Mouse (Mus musculus) MEL (cell line): ENCODE measurements at regions not wholly inside any gene's neighbourhood (a gene's known extent, or its start where the extent isn't known, plus 50 kb on each side); places are given as distances from the start of the nearest gene placed in this dataset.

Experiments used
- DNase-seq: peaks from one replicate; pipeline ENCODE4 v3.0.0; 2011; ENCODE audit warnings: low read depth, low spot score
- H3K27ac ChIP-seq: 2 replicates; pipeline ENCODE4 v1.5.1; 2012; ENCODE audit warnings: low read depth, mild to moderate bottlenecking, control low read depth, low read length, moderate library complexity; ENCODE audit not compliant: control insufficient read depth
- H3K27me3 ChIP-seq, 2 experiments: fragments of 150-350 bp in 1 of 2; sonication (generic) in 1 of 2; 2 replicates each; pipeline ENCODE4 v1.6.1; 2012; ENCODE audit warnings: low read length in 2 of 2, mild to moderate bottlenecking in 2 of 2, improper control_type of control experiment in 1 of 2, moderate library complexity in 1 of 2; ENCODE audit not compliant: insufficient read depth in 2 of 2, control insufficient read depth in 1 of 2
- H3K36me3 ChIP-seq, 2 experiments: 2 replicates each; pipeline ENCODE4 v1.6.1; 2012 to 2014; ENCODE audit warnings: low read length in 2 of 2, improper control_type of control experiment in 1 of 2, inconsistent platforms in 1 of 2, mild to moderate bottlenecking in 1 of 2; ENCODE audit not compliant: insufficient read depth in 2 of 2, control insufficient read depth in 1 of 2
- H3K4me1 ChIP-seq, 2 experiments: fragments of 150-350 bp in 1 of 2; sonication (generic) in 1 of 2; 2 replicates each; pipeline ENCODE4 v1.6.1; 2012; ENCODE audit warnings: low read length in 2 of 2, improper control_type of control experiment in 1 of 2, mild to moderate bottlenecking in 1 of 2; ENCODE audit not compliant: insufficient read depth in 2 of 2, control insufficient read depth in 1 of 2
- H3K4me3 ChIP-seq, 2 experiments: fragments of 150-350 bp in 1 of 2; sonication (generic) in 1 of 2; 2 replicates each; pipeline ENCODE4 v1.5.1; 2012; ENCODE audit warnings: low read depth in 2 of 2, low read length in 2 of 2, mild to moderate bottlenecking in 2 of 2, moderate library complexity in 2 of 2, control low read depth in 1 of 2, improper control_type of control experiment in 1 of 2; ENCODE audit not compliant: control insufficient read depth in 1 of 2, insufficient read depth in 1 of 2
- H3K79me2 ChIP-seq: 2 replicates; pipeline ENCODE4 v1.6.1; 2012; ENCODE audit warnings: mild to moderate bottlenecking, low read length, moderate library complexity; ENCODE audit not compliant: control insufficient read depth, poor library complexity, insufficient read depth
- H3K9ac ChIP-seq: 2 replicates; pipeline ENCODE4 v1.6.1; 2012; ENCODE audit warnings: low read depth, mild to moderate bottlenecking, control low read depth, low read length, moderate library complexity; ENCODE audit not compliant: control insufficient read depth, poor library complexity, severe bottlenecking
- H3K9me3 ChIP-seq: fragments of 150-350 bp; sonication (generic); replicated peaks from 2 replicates; pipeline ENCODE4 v1.6.1; 2012; ENCODE audit warnings: mild to moderate bottlenecking, low read length, improper control_type of control experiment, moderate library complexity; ENCODE audit not compliant: insufficient read depth
- CTCF ChIP-seq, 3 experiments: IDR thresholded peaks in 2 of 3; conservative IDR thresholded peaks in 1 of 3; 2 replicates each; pipeline ENCODE4 v1.5.1; 2011 to 2012; ENCODE audit warnings: low read length in 3 of 3, low read depth in 2 of 3, mild to moderate bottlenecking in 2 of 3, improper control_type of control experiment in 1 of 3, inconsistent platforms in 1 of 3, mixed read lengths in 1 of 3, moderate library complexity in 1 of 3; ENCODE audit not compliant: control insufficient read depth in 1 of 3, insufficient read depth in 1 of 3, poor library complexity in 1 of 3, severe bottlenecking in 1 of 3
- ELF1 ChIP-seq: IDR thresholded peaks from 2 replicates; pipeline ENCODE4 v1.6.1; 2014; ENCODE audit warnings: low read depth, mild to moderate bottlenecking, inconsistent platforms, low read length, improper control_type of control experiment, moderate library complexity
- GABPA ChIP-seq: IDR thresholded peaks from 2 replicates; pipeline ENCODE4 v1.6.1; 2012; ENCODE audit warnings: low read depth, mild to moderate bottlenecking, inconsistent platforms, low read length, improper control_type of control experiment, moderate library complexity
- GATA1 ChIP-seq: IDR thresholded peaks from 2 replicates; pipeline ENCODE4 v1.6.1; 2011; ENCODE audit warnings: low read depth, low read length, improper control_type of control experiment
- HCFC1 ChIP-seq: IDR thresholded peaks from 2 replicates; pipeline ENCODE4 v1.6.1; 2012; ENCODE audit warnings: low read depth, mild to moderate bottlenecking, inconsistent platforms, low read length, improper control_type of control experiment, moderate library complexity
- JUND ChIP-seq: IDR thresholded peaks from 2 replicates; pipeline ENCODE4 v1.6.1; 2011; ENCODE audit warnings: low read depth, mild to moderate bottlenecking, improper control_type of control experiment, low read length
- KAT2A ChIP-seq: conservative IDR thresholded peaks from 2 replicates; pipeline ENCODE4 v1.6.1; 2012; ENCODE audit warnings: low read depth, low read length, improper control_type of control experiment, inconsistent platforms
- MAFK ChIP-seq: IDR thresholded peaks from 2 replicates; pipeline ENCODE4 v1.6.1; 2011; ENCODE audit warnings: low read depth, mild to moderate bottlenecking, low read length, improper control_type of control experiment, borderline replicate concordance
- MAX ChIP-seq: IDR thresholded peaks from 2 replicates; pipeline ENCODE4 v1.6.1; 2011; ENCODE audit warnings: low read length, improper control_type of control experiment
- MAZ ChIP-seq: IDR thresholded peaks from 2 replicates; pipeline ENCODE4 v1.6.1; 2012; ENCODE audit warnings: low read depth, mild to moderate bottlenecking, inconsistent platforms, low read length, improper control_type of control experiment
- MXI1 ChIP-seq: IDR thresholded peaks from 2 replicates; pipeline ENCODE4 v1.6.1; 2011; ENCODE audit warnings: mild to moderate bottlenecking, low read depth, low read length, improper control_type of control experiment
- NELFE ChIP-seq: IDR thresholded peaks from 2 replicates; pipeline ENCODE4 v1.6.1; 2011; ENCODE audit warnings: low read depth, low read length, improper control_type of control experiment
- NRF1 ChIP-seq: IDR thresholded peaks from 2 replicates; pipeline ENCODE4 v1.6.1; 2014; ENCODE audit warnings: low read depth, mild to moderate bottlenecking, inconsistent platforms, low read length, improper control_type of control experiment, moderate library complexity; ENCODE audit not compliant: poor library complexity, insufficient read depth, severe bottlenecking
- RCOR1 ChIP-seq: IDR thresholded peaks from 2 replicates; pipeline ENCODE4 v1.6.1; 2012; ENCODE audit warnings: low read depth, mild to moderate bottlenecking, inconsistent platforms, low read length, improper control_type of control experiment
- SIN3A ChIP-seq: IDR thresholded peaks from 2 replicates; pipeline ENCODE4 v1.6.1; 2012; ENCODE audit warnings: low read length, improper control_type of control experiment, inconsistent platforms
- TAL1 ChIP-seq: IDR thresholded peaks from 2 replicates; pipeline ENCODE4 v1.6.1; 2012; ENCODE audit warnings: mild to moderate bottlenecking, inconsistent platforms, low read length, moderate library complexity, mixed read lengths
- TBP ChIP-seq: IDR thresholded peaks from 2 replicates; pipeline ENCODE4 v1.8.0; 2011; ENCODE audit warnings: low read depth, low read length, improper control_type of control experiment
- TCF12 ChIP-seq: IDR thresholded peaks from 2 replicates; pipeline ENCODE4 v1.6.1; 2014; ENCODE audit warnings: low read depth, mild to moderate bottlenecking, inconsistent platforms, low read length, improper control_type of control experiment, moderate library complexity
- UBTF ChIP-seq: IDR thresholded peaks from 2 replicates; pipeline ENCODE4 v1.6.1; 2012; ENCODE audit warnings: low read depth, mild to moderate bottlenecking, inconsistent platforms, low read length, improper control_type of control experiment, moderate library complexity, borderline replicate concordance; ENCODE audit not compliant: insufficient read depth
- ZC3H11A ChIP-seq: IDR thresholded peaks from 2 replicates; pipeline ENCODE4 v1.6.1; 2012; ENCODE audit warnings: low read depth, mild to moderate bottlenecking, inconsistent platforms, low read length, improper control_type of control experiment
- ZKSCAN1 ChIP-seq: IDR thresholded peaks from 2 replicates; pipeline ENCODE4 v1.6.1; 2012; ENCODE audit warnings: low read depth, mild to moderate bottlenecking, inconsistent platforms, low read length, improper control_type of control experiment, moderate library complexity

DNA sequence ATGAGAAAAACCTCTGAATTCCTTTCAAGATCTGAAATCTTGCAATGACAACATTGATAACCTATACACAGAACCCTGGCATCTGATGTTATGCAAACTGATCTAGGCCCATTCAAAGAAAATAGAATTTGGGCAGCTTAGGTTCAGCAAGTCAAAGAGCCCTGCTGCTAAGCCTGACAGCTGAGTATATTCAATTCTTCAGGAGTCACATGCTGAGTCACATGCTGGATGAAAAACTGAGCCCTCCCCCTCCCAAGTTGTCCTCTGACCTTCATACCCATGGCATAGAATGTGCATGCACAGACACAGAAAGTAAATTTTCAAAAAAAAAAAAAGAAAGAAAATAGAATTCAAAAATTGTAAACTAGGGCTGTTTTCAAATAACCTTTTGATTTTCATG is 355.6 kb upstream of the Cited2 start:
- no peaks in the 10 kb centered on the region for H3K79me2 ChIP-seq
- no peaks in the 10 kb centered on the region for H3K9me3 ChIP-seq
- DNase-seq = no peak
- no peaks in the 10 kb centered on the region for H3K36me3 ChIP-seq
- H3K27ac ChIP-seq = no peak overlapping the region
- H3K27me3 ChIP-seq = no peaks in the 10 kb centered on the region
- no peaks in the 10 kb centered on the region for H3K4me1 ChIP-seq
- TF ChIP-seq MAFK (no peak), MXI1 (no peak), CTCF (IDR thresholded peaks at IDR 0.05 in 2 of 3, conservative IDR thresholded peaks at IDR 0.05 in 1 of 3; ENCODE audit: control insufficient read depth in 1 of 3, insufficient read depth in 1 of 3, low read depth in 2 of 3, low read length in 3 of 3, poor library complexity in 1 of 3, severe bottlenecking in 1 of 3) (no peak), ZKSCAN1 (no peak), ZC3H11A (no peak), MAZ (no peak), SIN3A (no peak), MAX (no peak), TBP (no peak), NRF1 (no peak), JUND (no peak)
- no peak overlapping the region for H3K4me3 ChIP-seq
- no peak overlapping the region for H3K9ac ChIP-seq

DNA sequence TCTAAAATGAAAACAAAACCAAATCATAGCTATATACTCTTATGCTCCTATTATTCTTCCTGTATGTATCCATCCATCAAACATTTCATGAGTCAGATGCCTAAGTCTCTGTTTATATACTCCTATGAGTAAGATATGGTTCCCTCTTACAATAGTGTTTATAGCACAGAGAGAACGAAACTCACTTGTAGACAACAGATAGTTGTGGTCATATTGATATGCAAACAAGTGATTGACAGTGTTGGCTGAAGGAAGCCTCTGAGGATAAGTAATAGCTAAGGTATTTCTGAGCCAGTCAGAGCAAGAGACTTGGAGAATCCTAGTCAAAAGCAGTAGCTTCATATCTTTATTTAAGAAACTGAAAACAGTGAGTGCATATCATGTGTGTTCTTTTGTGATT is 354.4 kb upstream of the Cited2 start:
- Histone ChIP-seq H3K36me3 (no peaks in the 10 kb centered on the region), H3K4me1 (no peaks in the 10 kb centered on the region), H3K27ac (no peak overlapping the region), H3K4me3 (no peak overlapping the region), H3K9me3 (no peaks in the 10 kb centered on the region), H3K27me3 (no peaks in the 10 kb centered on the region), H3K79me2 (no peaks in the 10 kb centered on the region), H3K9ac (no peak overlapping the region)
- no peak for TF ChIP-seq RCOR1
- TF ChIP-seq UBTF = no peak
- TF ChIP-seq GABPA = no peak
- no peak for TF ChIP-seq MAFK
- no peak for TF ChIP-seq ELF1
- TF ChIP-seq KAT2A = no peak
- no peak for TF ChIP-seq TCF12
- no peak for TF ChIP-seq GATA1
- TF ChIP-seq NELFE = no peak
- TF ChIP-seq TAL1 = no peak
- no peak for TF ChIP-seq HCFC1
- DNase-seq = no peak
